Mouse (Mus musculus) gastrocnemius, postnatal 36 days (tissue): ENCODE measurements around the gene Hist1h4m. TPM values are rescaled to one million over a fixed set of nuclear protein-coding genes. Genes with fewer than 3 reads are reported as not detected.

Source experiments
- microRNA-seq, 2 experiments: library from miRNA; unstranded; fragments of <30 nt; microRNA quantifications; one replicate each; pipeline ENCODE4 v1.2.0; 2021
- total RNA-seq, 2 experiments: library from RNA; stranded (reverse); gene quantifications; 2 replicates each; pipeline ENCODE4 v1.2.3; 2021

Hist1h4m gene
- total RNA-seq, 2 experiments from 2014 or later: 61.4 to 75.8 TPM

Small RNA genes lying within 50 kb of the gene (microRNA-seq; reads per million reads assigned to microRNA genes)
- gene Gm19658: 0 reads per million in 2 experiments
- gene Gm44346: 0 reads per million in 2 experiments
- gene Gm44466: 0 reads per million in 2 experiments

Other genes starting within 250 kb of the Hist1h4m start
- not detected for gene Olfr1364, start 230.0 kb upstream of the Hist1h4m start, total RNA-seq
- not detected for gene Olfr1362, start 197.7 kb upstream of the Hist1h4m start, total RNA-seq
- not detected for gene Olfr11, start 169.2 kb upstream of the Hist1h4m start, total RNA-seq
- not detected for gene Olfr1361, start 148.4 kb upstream of the Hist1h4m start, total RNA-seq
- not detected for gene Olfr1360, start 134.3 kb upstream of the Hist1h4m start, total RNA-seq
- not detected for gene Olfr1359, start 113.6 kb upstream of the Hist1h4m start, total RNA-seq
- 10 to 100 TPM; 10.7 to 18.2 TPM for gene Hist1h2bl, start 95.6 kb upstream of the Hist1h4m start, total RNA-seq
- gene Hist1h2ai, start 95.3 kb upstream of the Hist1h4m start, total RNA-seq: 1 to 10 TPM; 3.3 to 8.8 TPM
- gene Hist1h3h, start 94.1 kb upstream of the Hist1h4m start, total RNA-seq: 10 to 100 TPM; 12.6 to 15.0 TPM
- 1 to 10 TPM; 2.0 to 3.5 TPM for gene Hist1h2bm, start 89.7 kb upstream of the Hist1h4m start, total RNA-seq
- gene Hist1h4j, start 76.7 kb upstream of the Hist1h4m start, total RNA-seq: 1 to 10 TPM; 2.0 to 3.2 TPM
- 10 to 100 TPM; 27.0 to 38.7 TPM for gene Hist1h4k, start 61.2 kb upstream of the Hist1h4m start, total RNA-seq
- 1 to 10 TPM; 2.1 to 4.8 TPM for gene Hist1h2ak, start 57.9 kb upstream of the Hist1h4m start, total RNA-seq
- 1 to 10 TPM; 6.9 to 9.3 TPM for gene Hist1h2bn, start 57.6 kb upstream of the Hist1h4m start, total RNA-seq
- 1 to 10 TPM; 4.7 to 6.6 TPM for gene Hist1h1b, start 31.1 kb upstream of the Hist1h4m start, total RNA-seq
- 10 to 100 TPM; 11.9 to 24.7 TPM for gene Hist1h3i, start 28.4 kb upstream of the Hist1h4m start, total RNA-seq
- 1 to 10 TPM; 1.0 to 2.0 TPM for gene Hist1h2an, start 24.5 kb upstream of the Hist1h4m start, total RNA-seq
- 1 to 10 TPM; 3.8 to 6.5 TPM for gene Hist1h2bp, start 24.3 kb upstream of the Hist1h4m start, total RNA-seq
- 10 to 100 TPM; 18.8 to 22.7 TPM for gene Hist1h2bq, start 1.5 kb upstream of the Hist1h4m start, total RNA-seq
- gene Hist1h2ao, start 1.3 kb upstream of the Hist1h4m start, total RNA-seq: 1 to 10 TPM in 1 of 2 experiments, under 1 TPM in 1; 0.81 to 6.5 TPM
- gene Hist1h4n, start 20.4 kb downstream of the Hist1h4m start, total RNA-seq: not detected
- gene Hist1h2ap, start 21.8 kb downstream of the Hist1h4m start, total RNA-seq: 10 to 100 TPM; 11.5 to 14.3 TPM
- 10 to 100 TPM; 19.2 to 22.2 TPM for gene Hist1h2br, start 22.0 kb downstream of the Hist1h4m start, total RNA-seq
- gene Zfp184, start 133.3 kb downstream of the Hist1h4m start, total RNA-seq: under 1 TPM; 0.26 to 0.30 TPM
- gene Pom121l2, start 169.4 kb downstream of the Hist1h4m start, total RNA-seq: not detected
- 1 to 10 TPM in 1 of 2 experiments, not detected in 1; 5.4 TPM for gene Prss16, start 198.0 kb downstream of the Hist1h4m start, total RNA-seq
- gene Hist1h2ah, start 223.8 kb downstream of the Hist1h4m start, total RNA-seq: 10 to 100 TPM; 12.2 to 13.3 TPM
- 10 to 100 TPM; 10.8 to 26.5 TPM for gene Hist1h2bk, start 224.1 kb downstream of the Hist1h4m start, total RNA-seq
- gene Hist1h4i, start 229.6 kb downstream of the Hist1h4m start, total RNA-seq: 10 to 100 TPM; 28.7 to 30.9 TPM
- 10 to 100 TPM in 1 of 2 experiments, 1 to 10 TPM in 1; 8.7 to 11.6 TPM for gene Hist1h2ag, start 231.2 kb downstream of the Hist1h4m start, total RNA-seq
- 1 to 10 TPM; 7.6 to 8.9 TPM for gene Hist1h2bj, start 231.5 kb downstream of the Hist1h4m start, total RNA-seq